Mouse (Mus musculus) yolk sac, embryonic 10.5 days (tissue): ENCODE results near the gene Kcnmb4.

Source experiments
- DNase-seq: peaks from one replicate; pipeline ENCODE4 v3.0.0-alpha.2; 2017; ENCODE audit warnings: low spot score

Kcnmb4 gene

DNA sequence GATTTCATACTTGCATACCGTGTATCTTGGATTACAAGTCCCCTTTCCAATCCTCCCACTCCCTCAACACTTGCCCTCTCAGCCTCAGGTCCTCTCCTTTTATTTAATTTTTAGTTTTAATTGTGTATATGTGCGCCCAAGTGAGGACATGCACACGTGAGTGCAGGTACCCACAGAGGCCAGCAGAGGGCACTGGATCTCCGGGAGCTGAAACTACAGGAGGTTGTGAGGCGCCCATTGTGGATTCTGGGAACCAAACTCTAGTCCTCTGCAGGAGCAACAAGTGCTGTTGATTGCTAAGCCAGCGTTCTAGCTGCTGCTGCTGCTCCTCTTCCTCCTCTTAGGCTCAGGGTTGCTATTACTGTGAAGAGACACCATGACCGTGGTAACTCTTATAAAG lies 20.9 kb downstream of the Kcnmb4 start:
- DNase-seq = no peak

DNA sequence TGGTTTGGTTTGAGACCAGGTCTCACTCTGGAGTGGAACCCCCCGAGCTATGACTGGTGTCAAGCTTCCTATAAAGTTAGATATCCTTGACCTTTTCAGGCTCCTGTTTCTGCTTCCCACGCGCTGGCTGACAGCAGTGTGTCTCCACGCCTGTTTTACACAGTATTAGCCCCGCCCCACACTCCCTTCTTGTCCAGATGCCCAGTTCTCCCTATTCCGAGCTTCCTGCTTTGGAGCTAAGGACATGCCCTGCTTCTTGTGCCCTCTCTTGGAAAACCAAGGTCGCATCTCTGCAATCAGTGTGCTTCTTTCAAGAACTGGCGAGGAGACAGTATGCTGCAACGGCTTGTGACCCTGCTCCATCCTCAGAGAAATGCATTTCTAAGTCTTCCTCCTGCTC lies 23.1 kb downstream of the Kcnmb4 start:
- no peak for DNase-seq

DNA sequence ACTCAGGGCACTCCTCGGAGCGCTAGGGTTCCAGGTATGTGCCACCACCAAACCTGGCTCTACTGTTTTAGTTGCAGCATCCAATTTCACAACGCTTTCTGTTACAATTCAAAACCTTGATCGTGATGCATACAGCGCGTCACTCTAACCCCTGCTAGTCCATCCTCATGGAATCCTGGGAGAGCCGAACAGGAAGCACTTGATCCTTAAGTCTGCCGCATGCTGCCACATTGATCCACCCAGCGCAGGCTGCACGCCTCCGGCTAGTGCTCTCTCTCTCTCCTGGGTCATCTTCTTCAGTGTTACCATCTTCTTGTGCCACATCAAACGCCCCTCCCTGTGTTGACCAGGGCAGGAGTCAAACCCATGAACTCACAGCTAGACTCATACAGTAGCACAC lies 25.5 kb downstream of the Kcnmb4 start:
- no peak for DNase-seq

DNA sequence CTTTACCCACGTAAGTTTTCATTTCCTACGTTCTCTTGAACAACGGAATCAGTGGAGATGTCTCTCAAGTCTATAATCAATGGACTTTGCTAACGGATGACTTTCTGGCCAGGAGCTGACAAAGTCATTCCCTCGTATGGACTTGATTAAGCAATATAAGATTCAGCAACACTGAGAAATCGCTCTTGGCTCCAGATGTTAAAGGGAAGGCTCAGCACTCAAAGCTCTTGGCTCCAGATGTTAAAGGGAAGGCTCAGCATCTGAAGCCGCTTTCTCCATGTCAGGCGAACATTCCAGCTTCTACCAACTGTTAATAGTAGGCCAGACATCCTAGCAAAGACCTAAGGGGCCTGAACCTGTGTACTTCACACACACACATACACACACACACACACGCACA lies 26.5 kb downstream of the Kcnmb4 start:
- no peak for DNase-seq

DNA sequence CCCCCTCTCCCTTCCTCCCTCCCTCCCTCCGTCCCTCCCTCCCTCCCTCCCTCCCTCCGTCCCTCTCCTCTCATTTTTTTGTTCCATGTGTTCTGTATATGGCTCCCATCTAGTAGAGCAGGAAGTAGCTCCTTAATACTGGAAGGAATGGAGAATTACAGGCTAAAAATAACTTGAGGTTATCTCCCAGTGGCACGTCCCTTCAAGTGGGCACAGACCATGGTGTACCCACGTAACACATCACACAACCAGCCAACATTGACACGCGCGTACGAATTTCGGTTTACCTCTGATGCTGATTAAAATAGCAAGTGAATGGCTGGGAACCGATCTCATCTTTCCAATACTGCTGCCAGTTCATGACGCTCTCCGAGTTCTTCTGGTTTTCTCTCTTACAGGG lies 27.6 kb downstream of the Kcnmb4 start:
- no peak for DNase-seq

DNA sequence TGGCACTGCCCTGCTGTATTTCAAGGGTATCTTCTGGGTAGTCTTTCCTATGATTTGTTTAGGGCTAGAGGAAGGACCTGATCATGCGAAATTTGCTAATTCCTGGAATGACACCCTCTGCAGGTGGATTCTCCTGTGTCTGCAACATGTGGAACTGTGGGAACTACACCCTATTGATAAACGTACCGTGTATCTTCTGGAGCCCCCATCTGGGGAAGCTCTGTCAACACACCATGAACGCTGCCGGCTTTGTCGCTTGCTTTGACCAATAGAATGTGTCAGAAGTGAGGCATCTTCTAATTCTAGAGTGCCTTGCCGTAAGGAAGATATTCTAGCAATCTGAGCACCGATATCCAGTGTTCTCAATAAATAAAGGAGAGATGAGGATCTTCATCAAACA lies 28.9 kb downstream of the Kcnmb4 start:
- DNase-seq = no peak

DNA sequence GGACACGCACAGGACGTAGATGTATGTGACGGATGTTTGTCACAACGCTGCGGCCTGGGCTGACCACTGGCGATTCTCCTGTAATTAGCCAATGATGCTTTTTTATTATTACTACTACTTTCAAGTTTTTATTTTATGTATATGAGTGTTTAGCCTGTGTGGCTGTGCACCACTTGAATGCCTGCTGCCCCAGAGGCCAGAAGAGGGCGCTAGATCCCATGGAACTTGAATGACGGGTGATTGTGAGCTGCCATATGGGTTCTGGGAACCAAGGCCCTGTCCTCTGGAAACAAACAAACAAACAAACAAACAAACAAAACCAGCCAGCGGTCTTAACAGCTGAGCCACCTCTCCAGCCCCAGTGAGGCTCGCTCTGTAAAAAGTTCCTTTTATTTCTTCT lies 29.3 kb downstream of the Kcnmb4 start:
- no peak for DNase-seq

DNA sequence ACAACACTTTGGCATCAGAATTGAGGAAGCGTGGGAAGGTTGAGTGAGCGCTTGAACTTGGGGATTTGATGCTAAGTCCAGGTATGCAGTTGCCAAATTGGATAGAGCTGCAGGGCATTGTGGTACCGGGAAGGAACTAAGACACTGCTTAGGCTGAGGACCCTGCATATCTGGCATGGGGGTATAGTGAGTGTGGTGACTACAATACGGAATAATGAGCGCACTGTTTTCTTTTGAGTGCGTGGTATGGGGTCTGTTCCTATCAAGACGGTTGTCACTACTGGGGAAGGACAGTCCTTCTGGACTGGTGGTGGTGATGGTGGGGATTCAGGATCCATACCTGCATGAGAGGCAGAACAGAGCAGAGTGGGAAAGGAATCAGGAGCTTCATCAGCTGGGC lies 32.7 kb downstream of the Kcnmb4 start:
- DNase-seq = no peak

DNA sequence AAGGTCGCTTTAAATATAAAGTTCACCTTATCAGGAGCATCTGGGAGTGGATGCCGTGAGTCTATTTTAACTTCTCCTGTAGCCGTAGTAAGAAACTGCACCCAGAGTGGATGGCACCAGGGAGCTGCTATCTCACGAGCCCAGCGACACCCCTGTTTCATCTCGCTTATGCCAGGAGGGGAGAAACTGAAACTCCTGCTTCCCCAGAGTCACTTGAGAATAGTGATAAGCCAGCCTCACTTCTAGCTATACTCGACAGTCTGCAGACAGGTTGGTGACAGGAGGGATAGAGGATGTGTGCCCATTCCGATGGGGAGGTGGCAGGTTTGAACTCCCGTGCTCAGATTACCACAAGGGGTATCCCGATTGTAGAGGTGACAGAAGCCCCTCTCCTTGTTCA lies 33.6 kb downstream of the Kcnmb4 start:
- DNase-seq = no peak

DNA sequence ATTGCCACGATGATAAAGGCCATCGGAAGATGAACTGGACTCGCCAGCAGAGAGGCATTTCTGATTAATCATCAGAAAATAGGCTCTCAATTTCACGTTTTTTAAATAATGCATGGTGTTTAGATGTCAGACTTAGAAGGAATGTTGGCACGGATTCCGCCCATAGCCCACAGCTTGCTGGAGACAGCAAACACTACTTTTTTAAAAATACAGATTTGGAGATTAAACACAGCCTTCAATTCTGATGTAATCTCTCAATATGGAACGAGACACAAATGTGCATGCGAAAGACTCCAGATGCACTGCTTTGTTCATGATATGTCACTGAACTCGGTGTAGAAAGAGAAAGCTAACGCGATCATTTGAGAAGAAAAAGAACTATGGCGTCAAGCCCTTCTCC lies 38.2 kb downstream of the Kcnmb4 start:
- no peak for DNase-seq

DNA sequence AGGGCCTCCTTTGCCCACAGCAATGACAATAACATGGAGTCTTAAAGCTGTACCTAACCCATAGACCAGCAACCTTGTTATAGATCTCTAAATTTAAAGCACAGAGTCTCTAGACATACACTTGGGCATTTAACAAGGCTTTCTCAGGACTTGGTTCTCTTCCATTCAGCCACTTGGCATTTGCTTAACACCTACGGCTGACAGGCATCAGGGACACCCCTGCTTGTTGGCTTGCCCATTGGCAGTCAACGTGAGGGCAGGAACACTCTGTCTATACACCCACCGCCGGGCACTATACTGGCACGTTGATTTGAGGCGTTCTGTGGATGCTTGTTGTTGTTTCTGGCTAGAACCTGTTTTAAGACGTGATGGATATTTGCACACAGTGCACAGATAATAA lies 41.3 kb downstream of the Kcnmb4 start:
- no peak for DNase-seq

DNA sequence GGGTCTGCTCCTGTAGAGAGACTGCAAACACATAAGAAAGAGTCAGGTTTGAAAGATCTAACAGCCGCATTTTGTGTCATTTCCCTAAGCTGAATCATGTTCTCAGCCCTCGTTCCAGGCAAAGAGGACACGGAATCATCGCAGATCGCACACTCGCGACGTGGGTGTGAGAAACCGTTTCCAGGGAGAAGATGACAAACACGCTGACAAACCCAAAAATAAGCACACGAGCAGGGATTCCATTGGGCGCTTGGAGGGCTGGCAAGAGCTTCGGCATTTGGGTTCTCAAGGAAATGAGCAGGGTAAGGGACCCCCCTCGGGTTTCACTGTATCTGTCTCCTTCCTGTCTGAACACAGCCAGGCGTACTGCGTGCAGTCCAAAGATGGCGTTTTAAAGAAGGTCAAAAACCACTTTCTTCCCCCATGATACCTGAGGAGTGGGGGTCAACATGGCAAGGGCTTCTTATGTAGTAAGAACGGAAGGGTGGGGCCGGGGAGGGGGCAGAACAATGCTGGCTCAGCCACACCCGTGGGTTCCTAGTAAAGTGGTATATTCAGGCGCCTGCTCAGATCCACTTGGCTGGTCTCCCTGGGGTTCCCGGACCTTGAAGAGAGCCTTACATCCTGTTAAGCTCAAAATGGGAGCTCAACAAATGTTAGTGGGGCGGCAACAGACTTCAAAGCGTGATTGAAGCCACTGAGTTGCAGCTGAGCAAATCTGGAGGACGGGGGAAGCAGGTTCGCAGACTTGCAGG lies 45.5 kb downstream of the Kcnmb4 start:
- no peak for DNase-seq

DNA sequence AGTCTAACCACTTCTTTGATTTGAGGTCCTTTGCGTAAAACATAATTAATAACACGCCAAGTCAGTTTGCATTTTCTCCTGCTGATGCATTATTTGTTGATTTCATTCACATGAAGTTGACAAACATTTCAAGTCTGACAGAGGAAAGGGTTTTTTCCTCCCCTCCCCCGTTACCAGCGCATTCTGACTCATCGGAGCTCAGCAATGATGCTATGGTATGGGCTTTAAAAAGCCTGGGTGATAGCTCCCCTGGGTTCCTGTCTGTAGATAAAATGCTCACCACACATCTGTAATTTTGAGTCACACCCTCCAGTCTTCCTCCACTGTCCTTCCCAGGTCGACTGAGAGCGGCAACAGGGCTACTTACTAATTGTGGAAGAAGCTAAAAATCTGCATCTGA lies 47.5 kb downstream of the Kcnmb4 start:
- no peak for DNase-seq

DNA sequence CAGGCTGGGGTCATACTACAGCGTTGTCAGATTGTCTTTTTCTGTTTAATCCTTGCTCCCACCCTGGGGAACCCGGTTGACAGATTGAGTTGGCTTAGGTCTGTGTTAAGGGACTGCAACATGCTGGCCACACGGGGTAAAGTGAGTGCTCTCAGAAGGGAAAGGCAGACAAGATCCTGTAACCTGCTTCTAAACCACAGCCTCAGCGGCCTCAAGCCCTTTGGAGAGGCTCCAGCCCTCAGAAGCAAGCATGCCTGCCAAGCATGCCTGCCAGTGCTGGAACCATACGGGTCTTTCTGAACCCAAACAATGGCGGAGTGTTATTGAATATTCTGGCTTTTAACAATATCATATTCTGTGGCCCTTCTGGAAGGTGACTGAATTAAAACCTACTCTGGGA lies 48.8 kb downstream of the Kcnmb4 start:
- no peak for DNase-seq

DNA sequence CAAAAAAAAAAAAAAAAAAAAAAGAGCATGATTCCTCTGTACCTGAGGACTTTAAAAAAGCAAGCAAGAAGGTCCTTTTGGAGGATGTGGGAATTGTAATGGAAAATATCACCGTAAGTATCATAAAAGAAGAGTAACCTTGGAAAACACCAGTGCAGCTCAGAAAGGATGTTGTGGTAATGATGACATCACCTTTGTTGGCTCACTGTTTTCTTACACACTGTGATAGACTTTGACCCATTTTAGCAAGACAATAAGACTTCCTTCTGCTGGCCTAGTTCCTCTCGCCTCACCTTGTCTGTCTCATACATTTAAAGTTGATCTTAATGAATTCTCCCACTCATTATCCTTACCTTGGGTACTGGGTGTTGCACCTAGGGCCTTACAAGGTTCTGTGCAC lies 51.1 kb downstream of the Kcnmb4 start:
- no peak for DNase-seq

DNA sequence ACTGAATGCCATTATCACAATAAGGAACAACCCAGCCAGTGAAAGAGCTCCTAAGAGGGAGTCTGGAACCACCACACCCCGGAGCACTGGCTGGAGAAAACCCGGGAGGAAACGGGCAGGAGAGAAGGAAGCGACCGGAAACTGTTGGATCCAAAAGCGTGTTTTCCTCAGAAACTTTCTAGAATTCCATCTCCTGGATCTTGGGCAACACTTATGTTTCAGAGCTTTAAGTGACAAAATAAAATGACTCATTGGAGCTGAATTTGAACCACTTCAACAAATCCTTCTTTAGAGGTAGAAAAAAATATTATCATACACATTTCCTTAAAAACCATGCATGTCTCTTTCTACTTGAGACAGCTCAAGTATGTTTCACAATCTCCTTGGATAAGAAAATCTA lies 52.7 kb downstream of the Kcnmb4 start:
- DNase-seq = no peak

DNA sequence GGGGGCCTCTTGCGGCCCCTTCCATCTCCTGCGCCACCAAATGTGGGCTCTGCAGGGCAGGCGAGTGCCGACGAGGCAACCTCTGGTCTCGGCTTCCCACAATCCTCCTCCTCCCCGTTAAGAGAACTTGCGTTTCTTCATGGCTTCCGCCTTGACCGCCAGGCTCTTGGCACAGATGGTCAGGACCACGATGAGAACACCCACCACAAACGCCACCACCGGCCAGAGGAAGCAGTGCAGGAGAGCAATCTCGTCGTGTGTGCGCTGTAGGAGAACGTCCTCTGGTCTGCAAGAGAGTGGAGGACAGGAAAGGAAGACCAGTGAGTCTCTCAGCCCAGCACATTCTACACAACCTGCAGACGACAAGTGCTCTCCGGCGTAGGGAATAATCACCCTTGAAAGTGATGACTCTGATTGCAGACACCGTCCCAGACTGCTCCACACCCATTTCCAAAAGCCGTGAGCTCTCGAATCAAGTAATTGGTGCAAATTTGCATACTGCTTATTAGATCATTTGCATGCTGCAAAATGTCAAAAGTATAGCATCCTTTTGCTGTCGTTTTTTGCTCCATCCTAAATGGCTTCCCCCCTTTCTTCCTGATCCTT lies 55.5 kb downstream of the Kcnmb4 start:
- DNase-seq = no peak

DNA sequence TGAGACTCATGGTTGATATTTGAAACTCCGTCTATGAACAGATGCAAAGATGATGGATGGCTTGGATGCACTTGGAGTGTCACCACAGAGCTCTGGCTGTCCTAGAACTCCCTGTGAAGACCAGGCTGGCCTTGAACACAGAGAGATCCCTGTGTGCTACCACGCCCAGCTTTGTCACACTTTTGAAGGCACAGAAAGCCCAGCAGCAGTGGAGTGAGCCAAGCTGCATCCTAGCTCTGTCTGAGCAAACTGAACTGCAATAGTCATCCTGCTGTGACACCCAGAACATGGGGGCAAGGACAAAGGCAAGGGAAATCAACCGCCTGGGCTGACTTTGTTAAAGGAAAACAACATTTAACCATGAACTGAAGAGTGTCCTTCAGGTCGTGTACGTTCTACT lies 57.0 kb downstream of the Kcnmb4 start:
- no peak for DNase-seq

DNA sequence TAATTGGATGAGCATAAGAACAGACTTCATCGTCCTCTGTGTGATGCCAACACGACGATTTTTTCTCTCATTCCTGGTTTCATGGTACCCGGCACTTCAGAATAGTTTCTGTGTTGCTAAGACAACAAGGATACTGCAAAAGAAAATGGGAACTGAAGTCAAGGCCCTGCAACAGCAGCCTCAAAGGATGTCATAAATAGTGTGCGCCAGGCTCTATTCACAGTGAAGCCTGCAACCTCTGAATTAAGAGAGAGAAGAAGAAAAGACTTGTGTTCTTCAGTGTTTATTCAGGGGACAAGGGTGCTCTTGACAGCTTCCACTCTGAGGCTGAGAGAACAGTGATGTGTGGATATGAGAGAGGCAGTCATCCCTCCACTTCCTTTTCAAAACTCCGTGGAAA lies 57.5 kb downstream of the Kcnmb4 start:
- DNase-seq = no peak

DNA sequence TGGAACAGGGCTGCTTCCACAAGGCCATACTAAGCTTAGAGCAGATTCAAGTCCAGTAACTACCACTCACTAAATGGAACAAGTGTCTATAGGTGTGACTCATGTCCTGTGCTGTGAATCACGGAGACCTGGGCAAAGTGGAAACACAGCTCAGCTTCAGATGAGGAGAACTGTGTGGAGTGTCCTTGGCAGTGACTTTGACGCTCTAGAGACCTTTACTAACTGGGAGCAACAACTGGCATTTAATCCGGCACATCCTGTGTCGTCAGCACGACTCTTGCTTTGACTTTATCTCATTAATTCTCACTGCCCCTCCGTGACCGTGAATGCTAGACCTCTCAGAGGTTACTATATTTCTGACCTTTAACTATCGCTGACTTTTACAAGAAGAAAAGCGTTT lies 62.9 kb downstream of the Kcnmb4 start:
- no peak for DNase-seq

DNA sequence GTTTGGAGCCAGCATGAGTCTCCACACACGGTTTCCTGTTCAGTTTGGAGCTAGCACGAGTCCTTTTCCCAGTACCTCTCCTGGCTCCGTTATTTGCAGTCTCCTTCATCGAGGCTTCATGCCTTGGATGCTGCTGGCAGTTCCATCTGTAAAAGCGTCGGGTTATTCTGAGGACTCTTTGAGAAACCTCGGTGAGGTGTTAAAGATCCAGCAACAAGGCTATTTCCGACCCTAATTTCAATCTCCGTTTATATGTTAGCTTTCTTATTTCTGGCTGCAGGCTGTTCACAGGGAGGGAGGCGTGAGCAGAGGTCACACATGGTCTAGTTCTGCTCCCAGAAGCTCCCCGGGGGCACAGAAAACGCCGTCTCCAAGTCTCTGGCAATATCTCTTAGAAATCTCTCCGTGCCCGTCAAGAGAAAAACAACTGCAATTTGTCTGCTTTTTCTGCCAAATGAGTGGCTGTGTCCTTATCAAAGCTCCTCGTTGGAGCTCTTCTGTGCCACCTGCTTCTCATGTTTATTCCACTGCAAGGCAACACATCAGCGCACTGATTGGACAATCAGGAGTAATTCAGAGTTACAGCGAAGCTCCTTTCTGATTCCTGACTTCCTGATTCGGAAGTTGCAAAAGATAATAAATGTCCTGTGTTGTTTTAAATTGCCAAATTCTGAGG lies 65.9 kb downstream of the Kcnmb4 start:
- DNase-seq = no peak

DNA sequence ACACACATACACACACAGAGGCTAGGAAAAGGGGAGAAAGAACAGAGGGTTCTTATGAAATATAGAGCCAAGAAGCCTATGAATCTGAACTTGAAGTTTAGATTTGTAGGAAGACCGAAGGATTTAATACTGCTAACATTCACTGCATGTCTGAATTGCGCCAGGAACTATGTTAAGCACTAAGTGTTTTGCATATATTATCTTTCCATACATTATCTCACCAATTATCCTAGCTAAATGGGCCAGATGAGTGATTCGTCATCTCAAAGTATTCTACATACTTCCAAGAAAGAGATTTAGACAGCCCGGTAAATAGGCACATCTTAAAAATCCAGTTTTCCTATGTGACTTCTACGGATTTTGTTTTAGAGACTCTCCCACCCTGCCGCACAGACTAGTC lies 68.7 kb downstream of the Kcnmb4 start:
- no peak for DNase-seq

DNA sequence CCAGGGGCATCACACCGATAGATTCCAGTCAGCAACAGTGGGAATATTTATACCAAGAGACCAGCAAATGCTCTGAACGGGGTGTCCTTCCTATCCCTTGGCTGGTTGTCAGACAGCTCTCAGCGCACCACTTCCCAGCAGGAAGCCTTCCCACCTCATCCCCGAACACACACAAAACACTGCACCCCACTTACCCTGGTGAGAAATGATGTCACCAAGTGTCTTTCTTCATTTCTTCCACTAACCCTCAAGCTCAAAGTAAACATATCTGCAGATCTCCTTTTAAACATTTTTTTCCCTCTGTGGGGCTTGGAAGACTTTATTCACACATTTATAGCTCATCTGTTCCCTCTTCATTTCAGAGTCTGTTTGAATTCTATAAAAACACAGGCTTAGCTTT lies 70.0 kb downstream of the Kcnmb4 start:
- DNase-seq = no peak
